Mouse (Mus musculus): ENCODE results near the gene Sod2. TPM values are rescaled to one million over a fixed set of nuclear protein-coding genes. Genes with fewer than 3 reads are reported as not detected.
"Not testable (repeated sequence)": the region's sequence is repeated elsewhere in the genome, so short reads cannot be mapped to it uniquely, and the experiment has no call there.

The Sod2 gene
- polyA plus RNA-seq, 1 experiment from 2014 or later: 162 TPM

- H3K36me3 ChIP-seq: peaks cover 16% of the 10 kb centered on the region
- ATAC-seq: peak; percentile 85
- H3K4me2 ChIP-seq: peak overlapping the region; percentile 80
- 0 out of 2 replicates have a peak, but pooled peaks cover 2% of the 10 kb centered on the region for H3K27me3 ChIP-seq (replicated peaks)
- H3K27ac ChIP-seq: peak overlapping the region; percentile 99
- peak overlapping the region; percentile 99 for H3K4me3 ChIP-seq
- H3K4me1 ChIP-seq: peaks cover 37% of the 10 kb centered on the region
- H3K9ac ChIP-seq: peak overlapping the region; percentile 100
- H3K9me3 ChIP-seq (replicated peaks): no peaks in the 10 kb centered on the region
- WGBS (ENCODE audit: insufficient replicate concordance): under 1% methylated on average over 51 of the region's 51 CpGs
Observed at GRCm38 (mm10) chr17:12992470-12992991, 14.1 kb upstream of the Sod2 start.

DNA sequence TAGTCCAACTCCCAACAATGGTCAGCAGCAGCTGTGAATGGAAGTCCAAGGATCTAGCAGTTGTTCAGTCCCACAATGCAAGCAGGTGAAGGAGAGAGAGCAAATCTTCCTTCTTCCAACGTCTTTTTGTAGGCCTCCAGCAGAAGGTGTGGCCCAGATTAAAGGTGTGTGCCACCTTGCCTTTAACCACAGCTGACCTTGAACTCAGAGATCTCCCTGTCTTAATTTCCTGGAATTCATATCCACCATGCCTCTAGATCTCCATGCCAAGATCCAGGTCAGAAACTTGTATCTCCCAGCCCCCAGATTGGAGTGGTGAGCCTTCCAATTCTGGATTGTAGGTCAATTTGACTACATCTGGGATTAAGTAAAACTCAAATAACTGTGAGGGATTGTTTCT lies 12.6 kb upstream of the Sod2 start, which contains the start of gene Wtap:
TSS of gene Wtap (minus strand) at position 101 of the 400 bp plus-strand sequence.
- peak within 1 kb of the TSS; percentile 80 for H3K4me2 ChIP-seq
- WGBS (ENCODE audit: insufficient replicate concordance): 67% methylated on average over 1 of the region's 1 CpGs
- H3K9ac ChIP-seq: peak within 1 kb of the TSS; percentile 100
- peaks cover under 1% of the 10 kb centered on the region for H3K36me3 ChIP-seq
- peak within 1 kb of the TSS; percentile 99 for H3K4me3 ChIP-seq
- H3K27me3 ChIP-seq (replicated peaks): 0 out of 2 replicates have a peak, but pooled peaks cover 3% of the 10 kb centered on the region
- peak within 1 kb of the TSS; percentile 99 for H3K27ac ChIP-seq
- no peaks in the 10 kb centered on the region for H3K9me3 ChIP-seq (replicated peaks)
- peaks cover 23% of the 10 kb centered on the region for H3K4me1 ChIP-seq
- no peak for ATAC-seq

DNA sequence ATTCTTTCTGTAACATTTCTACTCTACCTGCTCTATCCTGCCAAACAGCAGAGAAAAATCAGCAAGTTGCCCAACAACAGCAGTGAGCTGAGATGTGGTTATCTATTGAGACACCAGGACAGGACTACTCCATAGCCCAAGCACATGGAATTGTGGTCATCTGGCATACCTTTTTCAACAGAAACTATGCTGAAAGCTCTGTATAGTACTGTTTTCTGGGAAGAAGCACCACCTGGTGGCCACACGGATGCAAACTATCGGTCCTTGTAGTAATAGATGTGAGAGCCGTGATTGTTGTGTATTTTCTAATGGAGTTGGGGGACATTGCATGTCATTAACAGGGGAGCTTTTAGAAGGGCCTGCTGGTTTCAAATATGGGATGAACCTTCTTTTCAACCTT lies 10.3 kb upstream of the Sod2 start:
- Histone ChIP-seq H3K27me3 (replicated peaks) (0 out of 2 replicates have a peak, but pooled peaks cover 3% of the 10 kb centered on the region), H3K4me2 (no peak overlapping the region), H3K36me3 (no peaks in the 10 kb centered on the region), H3K4me1 (0 out of 2 replicates have a peak, but pooled peaks cover 8% of the 10 kb centered on the region), H3K9ac (no peak overlapping the region), H3K9me3 (replicated peaks) (no peaks in the 10 kb centered on the region), H3K4me3 (no peak overlapping the region), H3K27ac (no peak overlapping the region)
- WGBS (ENCODE audit: insufficient replicate concordance): 24% methylated on average over 3 of the region's 3 CpGs
- no peak for ATAC-seq

GRCm38 (mm10) chr17:12997890-12998289 lies 8.8 kb upstream of the Sod2 start:
- no peaks in the 10 kb centered on the region for H3K9me3 ChIP-seq (replicated peaks)
- H3K4me1 ChIP-seq: 0 out of 2 replicates have a peak, but pooled peaks cover 8% of the 10 kb centered on the region
- 67% methylated on average over 5 of the region's 5 CpGs for WGBS (ENCODE audit: insufficient replicate concordance)
- 0 out of 2 replicates have a peak, but pooled peaks cover 3% of the 10 kb centered on the region for H3K27me3 ChIP-seq (replicated peaks)
- H3K4me2 ChIP-seq: no peak overlapping the region
- no peaks in the 10 kb centered on the region for H3K36me3 ChIP-seq
- H3K4me3 ChIP-seq: no peak overlapping the region
- ATAC-seq: no peak
- no peak overlapping the region for H3K9ac ChIP-seq
- H3K27ac ChIP-seq: no peak overlapping the region

- 0 out of 2 replicates have a peak, but pooled peaks cover 3% of the 10 kb centered on the region for H3K27me3 ChIP-seq (replicated peaks)
Observed at GRCm38 (mm10) chr17:12999069-12999468, 7.6 kb upstream of the Sod2 start.

DNA sequence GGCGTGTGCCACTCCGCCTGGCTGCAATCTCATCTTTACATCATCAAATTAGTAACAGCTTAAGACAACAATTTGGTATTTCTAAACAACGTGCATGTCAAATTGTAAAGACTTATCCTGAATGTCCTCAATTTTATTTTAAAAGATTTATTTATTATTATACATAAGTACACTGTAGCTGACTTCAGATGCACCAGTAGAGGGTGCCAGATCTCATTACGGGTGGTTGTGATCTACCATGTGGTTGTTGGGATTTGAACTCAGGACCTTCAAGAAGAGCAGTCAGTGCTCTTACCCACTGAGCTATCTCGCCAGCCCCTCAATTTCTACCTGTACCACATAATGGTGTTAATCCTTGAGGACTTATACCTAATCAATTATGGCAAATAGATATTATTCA lies 4.4 kb upstream of the Sod2 start:
- H3K27ac ChIP-seq; H3K36me3 ChIP-seq; ATAC-seq; H3K9ac ChIP-seq; H3K9me3 ChIP-seq (replicated peaks); H3K4me3 ChIP-seq; H3K4me2 ChIP-seq; H3K27me3 ChIP-seq (replicated peaks): not testable (repeated sequence)
- H3K4me1 ChIP-seq: peaks cover 10% of the 10 kb centered on the region
- 84% methylated on average over 5 of the region's 5 CpGs for WGBS (ENCODE audit: insufficient replicate concordance)

More at GRCm38 (mm10) chr17:12999069-12999468, 7.6 kb upstream of the Sod2 start:
- Histone ChIP-seq H3K36me3 (no peaks in the 10 kb centered on the region), H3K4me3 (no peak overlapping the region), H3K4me1 (0 out of 2 replicates have a peak, but pooled peaks cover under 1% of the 10 kb centered on the region), H3K9ac (no peak overlapping the region), H3K9me3 (replicated peaks) (no peaks in the 10 kb centered on the region), H3K27ac (no peak overlapping the region), H3K4me2 (no peak overlapping the region)
- no peak for ATAC-seq
- 65% methylated on average over 6 of the region's 6 CpGs for WGBS (ENCODE audit: insufficient replicate concordance)

- not testable (repeated sequence) for H3K27me3 ChIP-seq (replicated peaks); H3K9me3 ChIP-seq (replicated peaks); H3K27ac ChIP-seq; H3K4me3 ChIP-seq; ATAC-seq; H3K9ac ChIP-seq; H3K4me2 ChIP-seq; H3K36me3 ChIP-seq
- peaks cover 24% of the 10 kb centered on the region for H3K4me1 ChIP-seq
- WGBS (ENCODE audit: insufficient replicate concordance): 73% methylated on average over 2 of the region's 2 CpGs
Observed at GRCm38 (mm10) chr17:13004436-13004835, 2.2 kb upstream of the Sod2 start.

- H3K27me3 ChIP-seq (replicated peaks): no peaks in the 10 kb centered on the region
- H3K9me3 ChIP-seq (replicated peaks): no peaks in the 10 kb centered on the region
- H3K36me3 ChIP-seq: peaks cover 16% of the 10 kb centered on the region
- no peak for ATAC-seq
- H3K27ac ChIP-seq: peak overlapping the region; percentile 41; the same call in 1 of the 2 replicates
- H3K4me3 ChIP-seq: peak overlapping the region; percentile 88
- WGBS (ENCODE audit: insufficient replicate concordance): 53% methylated on average over 5 of the region's 5 CpGs
- peak overlapping the region; percentile 63; the same call in 1 of the 2 replicates for H3K9ac ChIP-seq
- peaks cover 33% of the 10 kb centered on the region for H3K4me1 ChIP-seq
- peak overlapping the region; percentile 93 for H3K4me2 ChIP-seq
Observed at GRCm38 (mm10) chr17:13006984-13007383, 338 bp downstream of the Sod2 start.

GRCm38 (mm10) chr17:13007730-13008425 lies 1.2 kb downstream of the Sod2 start:
- under 1% methylated on average over 73 of the region's 76 CpGs for WGBS (ENCODE audit: insufficient replicate concordance)

DNA sequence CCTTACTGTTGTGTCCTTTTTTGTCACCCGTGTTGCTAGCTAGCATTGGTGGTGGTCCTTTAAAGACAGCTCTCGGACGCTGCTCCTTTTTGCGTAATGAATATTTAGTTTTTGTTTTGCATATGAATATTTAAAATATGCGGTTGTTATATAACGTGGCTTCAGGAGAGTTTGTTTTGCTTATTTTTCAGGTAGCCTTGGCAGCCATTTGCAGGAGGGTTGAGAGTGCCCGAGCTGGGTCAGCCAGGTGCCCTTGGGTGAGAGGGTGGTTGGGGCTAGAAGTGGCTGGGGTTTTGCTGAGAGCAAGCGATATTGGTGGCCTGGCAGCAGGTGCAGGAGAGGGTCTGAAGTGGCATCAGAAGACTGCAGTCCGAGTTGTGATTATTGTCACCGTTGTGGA lies 1.9 kb downstream of the Sod2 start:
- no peaks in the 10 kb centered on the region for H3K27me3 ChIP-seq (replicated peaks)
- peak overlapping the region; percentile 93 for H3K4me2 ChIP-seq
- 3% methylated on average over 10 of the region's 10 CpGs for WGBS (ENCODE audit: insufficient replicate concordance)
- peak overlapping the region; percentile 88 for H3K4me3 ChIP-seq
- H3K9ac ChIP-seq: peak overlapping the region; percentile 89
- H3K9me3 ChIP-seq (replicated peaks): no peaks in the 10 kb centered on the region
- H3K27ac ChIP-seq: peak overlapping the region; percentile 94
- peaks cover 33% of the 10 kb centered on the region for H3K4me1 ChIP-seq
- ATAC-seq: no peak
- H3K36me3 ChIP-seq: peaks cover 32% of the 10 kb centered on the region

More at GRCm38 (mm10) chr17:13007730-13008425, 1.2 kb downstream of the Sod2 start:
- Histone ChIP-seq H3K36me3 (peaks cover 25% of the 10 kb centered on the region), H3K9ac (peak overlapping the region; percentile 89), H3K4me1 (peaks cover 33% of the 10 kb centered on the region), H3K27ac (peak overlapping the region; percentile 94), H3K4me2 (peak overlapping the region; percentile 93), H3K4me3 (peak overlapping the region; percentile 88), H3K9me3 (replicated peaks) (no peaks in the 10 kb centered on the region), H3K27me3 (replicated peaks) (no peaks in the 10 kb centered on the region)
- ATAC-seq: peak; percentile 98

DNA sequence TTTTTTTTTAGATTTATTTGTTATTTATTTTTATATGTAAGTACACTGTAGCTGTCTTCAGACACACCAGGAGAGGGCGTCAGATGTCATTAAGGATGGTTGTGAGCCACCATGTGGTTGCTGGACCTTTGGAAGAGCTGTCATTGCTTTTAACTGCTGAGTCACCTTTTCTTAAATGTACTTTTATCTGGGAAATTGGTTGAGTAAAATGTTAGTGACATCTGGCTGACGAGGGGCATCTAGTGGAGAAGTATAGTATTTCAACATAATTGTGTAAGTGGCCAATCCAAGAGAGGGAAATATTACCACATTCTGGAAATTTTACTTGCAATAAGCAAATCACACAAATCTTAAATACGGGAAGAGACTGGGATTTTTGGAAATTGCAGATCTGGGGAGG lies 3.2 kb downstream of the Sod2 start:
- H3K36me3 ChIP-seq: peaks cover 45% of the 10 kb centered on the region
- peaks cover 33% of the 10 kb centered on the region for H3K4me1 ChIP-seq
- no peak overlapping the region for H3K4me3 ChIP-seq
- no peaks in the 10 kb centered on the region for H3K9me3 ChIP-seq (replicated peaks)
- ATAC-seq: no peak
- whole genome bisulfite sequencing (ENCODE audit: insufficient replicate concordance): 28% methylated on average over 3 of the region's 3 CpGs
- H3K9ac ChIP-seq: no peak overlapping the region
- no peak overlapping the region for H3K27ac ChIP-seq
- H3K4me2 ChIP-seq: no peak overlapping the region
- no peaks in the 10 kb centered on the region for H3K27me3 ChIP-seq (replicated peaks)

GRCm38 (mm10) chr17:13013316-13013715 lies 6.7 kb downstream of the Sod2 start:
- Histone ChIP-seq H3K9me3 (replicated peaks) (no peaks in the 10 kb centered on the region), H3K4me2 (no peak overlapping the region), H3K4me3 (no peak overlapping the region), H3K36me3 (peaks cover 61% of the 10 kb centered on the region), H3K9ac (no peak overlapping the region), H3K27me3 (replicated peaks) (no peaks in the 10 kb centered on the region), H3K27ac (no peak overlapping the region), H3K4me1 (peaks cover 19% of the 10 kb centered on the region)
- ATAC-seq: no peak
- WGBS (ENCODE audit: insufficient replicate concordance): 74% methylated on average over 3 of the region's 3 CpGs
